Mouse (Mus musculus): ENCODE measurements around the gene Ndufa4l2. TPM values are rescaled to one million over a fixed set of nuclear protein-coding genes. Genes with fewer than 3 reads are reported as not detected.

Ndufa4l2 gene
- total RNA-seq, 2 experiments from 2014 or later, result not detected

- peak; percentile 53 for ATAC-seq (replicated peaks; ENCODE audit: low FRiP score, poor library complexity, severe bottlenecking)
These were observed 40.9 kb downstream of the Ndufa4l2 start for GRCm38 (mm10) chr10:127555703-127556102.

- no peak for ATAC-seq (replicated peaks; ENCODE audit: low FRiP score, poor library complexity, severe bottlenecking)
These were observed 42.6 kb downstream of the Ndufa4l2 start for GRCm38 (mm10) chr10:127557397-127557796.

DNA sequence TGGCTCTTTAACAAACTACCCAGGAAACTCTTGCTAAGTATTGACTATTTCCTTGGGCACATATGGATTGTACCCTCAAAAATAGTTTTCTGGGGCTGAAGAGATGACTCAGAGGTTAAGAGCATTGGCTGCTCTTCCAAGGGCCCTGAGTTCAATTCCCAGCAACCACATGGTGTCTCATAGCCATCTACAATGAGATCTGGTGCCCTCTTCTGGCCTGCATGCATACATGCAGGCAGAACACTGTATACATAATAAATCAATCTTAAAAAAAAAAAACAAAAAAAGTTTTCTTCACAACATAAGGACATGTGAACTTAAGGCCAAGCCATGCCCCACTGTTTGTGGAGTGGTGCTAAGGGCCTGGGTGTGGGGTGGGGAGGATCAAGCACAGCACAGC lies 46.4 kb downstream of the Ndufa4l2 start:
- no peak for ATAC-seq (replicated peaks; ENCODE audit: low FRiP score, poor library complexity, severe bottlenecking)

DNA sequence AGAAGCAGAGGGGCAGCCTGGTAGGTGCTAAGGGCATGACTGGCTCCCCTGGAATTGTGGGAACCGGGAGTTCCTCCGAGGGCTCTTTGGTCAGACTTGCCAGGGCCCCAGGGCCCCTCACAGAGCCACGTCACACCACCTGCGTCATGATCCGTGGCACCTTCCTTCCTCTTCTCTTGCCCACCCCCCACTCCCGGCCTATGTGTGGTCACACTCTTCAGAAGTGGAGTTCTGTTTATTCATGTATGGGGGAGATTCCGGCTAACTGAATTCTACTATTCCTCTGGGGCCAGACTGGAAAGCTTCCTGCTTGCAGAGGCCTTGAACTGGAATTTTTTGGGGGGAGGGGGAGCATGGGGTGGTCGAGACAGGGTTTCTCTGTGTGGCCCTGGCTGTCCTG lies 49.1 kb downstream of the Ndufa4l2 start:
- ATAC-seq (replicated peaks; ENCODE audit: low FRiP score, poor library complexity, severe bottlenecking), result no peak

- no peak for ATAC-seq (replicated peaks; ENCODE audit: low FRiP score, poor library complexity, severe bottlenecking)
These were observed 49.5 kb downstream of the Ndufa4l2 start for GRCm38 (mm10) chr10:127564301-127564700.

Other genes with a start within 250 kb of the Ndufa4l2 start
- gene Dctn2, start 248.6 kb upstream of the Ndufa4l2 start, total RNA-seq (2015; ENCODE audit: low replicate concordance), result 32.5 and 59.1 TPM in 2 replicates
- 73.0 and 77.9 TPM in 2 replicates for gene Dctn2, start 248.6 kb upstream of the Ndufa4l2 start, total RNA-seq (2017; ENCODE audit: low replicate concordance)
- 22.4 and 33.0 TPM in 2 replicates for gene Mbd6, start 225.9 kb upstream of the Ndufa4l2 start, total RNA-seq (2015; ENCODE audit: low replicate concordance)
- gene Mbd6, start 225.9 kb upstream of the Ndufa4l2 start, total RNA-seq (2017; ENCODE audit: low replicate concordance), result 6.1 and 7.1 TPM in 2 replicates
- gene Mars, start 203.2 kb upstream of the Ndufa4l2 start, total RNA-seq (2015; ENCODE audit: low replicate concordance), result 35.1 and 38.8 TPM in 2 replicates
- 43.5 and 45.6 TPM in 2 replicates for gene Mars, start 203.2 kb upstream of the Ndufa4l2 start, total RNA-seq (2017; ENCODE audit: low replicate concordance)
- gene Arhgap9, start 193.0 kb upstream of the Ndufa4l2 start, total RNA-seq (2015; ENCODE audit: low replicate concordance), result 19.9 and 21.1 TPM in 2 replicates
- 14.6 and 18.7 TPM in 2 replicates for gene Arhgap9, start 193.0 kb upstream of the Ndufa4l2 start, total RNA-seq (2017; ENCODE audit: low replicate concordance)
- not detected in 2 replicates for gene Gli1, start 173.0 kb upstream of the Ndufa4l2 start, total RNA-seq (2015; ENCODE audit: low replicate concordance)
- gene Gli1, start 173.0 kb upstream of the Ndufa4l2 start, total RNA-seq (2017; ENCODE audit: low replicate concordance), result not detected in 2 replicates
- gene Inhbe, start 160.6 kb upstream of the Ndufa4l2 start, total RNA-seq (2015; ENCODE audit: low replicate concordance), result not detected in 2 replicates
- not detected in 2 replicates for gene Inhbe, start 160.6 kb upstream of the Ndufa4l2 start, total RNA-seq (2017; ENCODE audit: low replicate concordance)
- gene Inhbc, start 144.5 kb upstream of the Ndufa4l2 start, total RNA-seq (2015; ENCODE audit: low replicate concordance), result not detected in 2 replicates
- not detected in 2 replicates for gene Inhbc, start 144.5 kb upstream of the Ndufa4l2 start, total RNA-seq (2017; ENCODE audit: low replicate concordance)
- 25.7 and 34.9 TPM in 2 replicates for gene R3hdm2, start 134.6 kb upstream of the Ndufa4l2 start, total RNA-seq (2015; ENCODE audit: low replicate concordance)
- 17.7 and 18.3 TPM in 2 replicates for gene R3hdm2, start 134.6 kb upstream of the Ndufa4l2 start, total RNA-seq (2017; ENCODE audit: low replicate concordance)
- gene Stac3, start 13.3 kb upstream of the Ndufa4l2 start, total RNA-seq (2015; ENCODE audit: low replicate concordance), result not detected in 2 replicates
- gene Stac3, start 13.3 kb upstream of the Ndufa4l2 start, total RNA-seq (2017; ENCODE audit: low replicate concordance), result not detected in 2 replicates
- 17.9 and 19.9 TPM in 2 replicates for gene Shmt2, start 7.5 kb downstream of the Ndufa4l2 start, total RNA-seq (2015; ENCODE audit: low replicate concordance)
- gene Shmt2, start 7.5 kb downstream of the Ndufa4l2 start, total RNA-seq (2017; ENCODE audit: low replicate concordance), result 12.3 and 18.3 TPM in 2 replicates
- gene Nxph4, start 19.6 kb downstream of the Ndufa4l2 start, total RNA-seq (2015; ENCODE audit: low replicate concordance), result not detected in 2 replicates
- not detected in 2 replicates for gene Nxph4, start 19.6 kb downstream of the Ndufa4l2 start, total RNA-seq (2017; ENCODE audit: low replicate concordance)
- 11.9 and 14.0 TPM in 2 replicates for gene Lrp1, start 106.2 kb downstream of the Ndufa4l2 start, total RNA-seq (2015; ENCODE audit: low replicate concordance)
- gene Lrp1, start 106.2 kb downstream of the Ndufa4l2 start, total RNA-seq (2017; ENCODE audit: low replicate concordance), result 9.7 and 17.0 TPM in 2 replicates
- 15.7 and 16.7 TPM in 2 replicates for gene Stat6, start 128.0 kb downstream of the Ndufa4l2 start, total RNA-seq (2015; ENCODE audit: low replicate concordance)
- gene Stat6, start 128.0 kb downstream of the Ndufa4l2 start, total RNA-seq (2017; ENCODE audit: low replicate concordance), result 15.9 and 27.1 TPM in 2 replicates
- gene Nemp1, start 151.9 kb downstream of the Ndufa4l2 start, total RNA-seq (2015; ENCODE audit: low replicate concordance), result 11.0 and 13.2 TPM in 2 replicates
- gene Nemp1, start 151.9 kb downstream of the Ndufa4l2 start, total RNA-seq (2017; ENCODE audit: low replicate concordance), result 12.4 and 14.3 TPM in 2 replicates
- gene Nab2, start 153.6 kb downstream of the Ndufa4l2 start, total RNA-seq (2015; ENCODE audit: low replicate concordance), result 0.96 TPM in 1 of 2 replicates, not detected in the other
- gene Nab2, start 153.6 kb downstream of the Ndufa4l2 start, total RNA-seq (2017; ENCODE audit: low replicate concordance), result 0.60 TPM in 1 of 2 replicates, not detected in the other
- 0.42 TPM in 1 of 2 replicates, not detected in the other for gene Myo1a, start 190.2 kb downstream of the Ndufa4l2 start, total RNA-seq (2015; ENCODE audit: low replicate concordance)
- not detected in 2 replicates for gene Myo1a, start 190.2 kb downstream of the Ndufa4l2 start, total RNA-seq (2017; ENCODE audit: low replicate concordance)
- gene Tac2, start 209.5 kb downstream of the Ndufa4l2 start, total RNA-seq (2015; ENCODE audit: low replicate concordance), result 6.9 and 8.3 TPM in 2 replicates
- 3.3 and 4.5 TPM in 2 replicates for gene Tac2, start 209.5 kb downstream of the Ndufa4l2 start, total RNA-seq (2017; ENCODE audit: low replicate concordance)
- 0.19 and 1.7 TPM in 2 replicates for gene Zbtb39, start 224.6 kb downstream of the Ndufa4l2 start, total RNA-seq (2015; ENCODE audit: low replicate concordance)
- 0.28 and 1.3 TPM in 2 replicates for gene Zbtb39, start 224.6 kb downstream of the Ndufa4l2 start, total RNA-seq (2017; ENCODE audit: low replicate concordance)
- gene Gpr182, start 236.8 kb downstream of the Ndufa4l2 start, total RNA-seq (2015; ENCODE audit: low replicate concordance), result not detected in 2 replicates
- 0.14 and 0.77 TPM in 2 replicates for gene Gpr182, start 236.8 kb downstream of the Ndufa4l2 start, total RNA-seq (2017; ENCODE audit: low replicate concordance)
- not detected in 2 replicates for gene Rdh1, start 244.8 kb downstream of the Ndufa4l2 start, total RNA-seq (2015; ENCODE audit: low replicate concordance)
- gene Rdh1, start 244.8 kb downstream of the Ndufa4l2 start, total RNA-seq (2017; ENCODE audit: low replicate concordance), result 0.14 TPM in 1 of 2 replicates, not detected in the other
- gene Rdh16f1, start 244.8 kb downstream of the Ndufa4l2 start, total RNA-seq (2015; ENCODE audit: low replicate concordance), result not detected in 2 replicates
- gene Rdh16f1, start 244.8 kb downstream of the Ndufa4l2 start, total RNA-seq (2017; ENCODE audit: low replicate concordance), result not detected in 2 replicates